Mouse (Mus musculus) liver, adult 2 months (tissue): Measurements from ENCODE around the gene Asb7. TPM values are rescaled to one million over a fixed set of nuclear protein-coding genes. Genes with fewer than 3 reads are reported as not detected.
A peak's percentile ranks its signal among the peaks of the same experiment; 100 is the strongest.

Experiments
- DNase-seq: peaks from one replicate; pipeline ENCODE4 v3.0.0-alpha.2; 2011; ENCODE audit warnings: low read depth, low spot score; ENCODE audit errors: extremely low read depth
- H3K27ac ChIP-seq: fragments of 200-500 bp; replicated peaks from 2 replicates; pipeline ENCODE4 v1.5.1; 2012; ENCODE audit warnings: low read depth, mild to moderate bottlenecking, control low read depth, inconsistent platforms, low read length; ENCODE audit not compliant: insufficient read depth
- H3K27me3 ChIP-seq: fragments of 200-500 bp; 2 replicates; pipeline ENCODE4 v1.6.1; 2012; ENCODE audit warnings: mild to moderate bottlenecking, moderate library complexity, low read length, inconsistent platforms; ENCODE audit not compliant: control insufficient read depth, insufficient read depth
- H3K36me3 ChIP-seq: fragments of 200-500 bp; 2 replicates; pipeline ENCODE4 v1.6.1; 2012; ENCODE audit warnings: low read length, inconsistent platforms; ENCODE audit not compliant: control insufficient read depth, insufficient read depth
- H3K4me1 ChIP-seq: fragments of 200-500 bp; 2 replicates; pipeline ENCODE4 v1.6.1; 2011; ENCODE audit warnings: low read length; ENCODE audit not compliant: control insufficient read depth, insufficient read depth
- H3K4me3 ChIP-seq: fragments of 200-500 bp; 2 replicates; pipeline ENCODE4 v1.5.1; 2011; ENCODE audit warnings: low read depth, mild to moderate bottlenecking, control low read depth, low read length, moderate library complexity; ENCODE audit not compliant: insufficient read depth
- H3K79me2 ChIP-seq: fragments of 200-500 bp; 2 replicates; pipeline ENCODE4 v1.6.1; 2012; ENCODE audit warnings: inconsistent platforms, mild to moderate bottlenecking, low read length, moderate library complexity; ENCODE audit not compliant: control insufficient read depth, insufficient read depth
- H3K9ac ChIP-seq: fragments of 200-500 bp; 2 replicates; pipeline ENCODE4 v1.6.1; 2012; ENCODE audit warnings: low read depth, mild to moderate bottlenecking, control low read depth, inconsistent platforms, low read length
- CTCF ChIP-seq: fragments of 200-500 bp; IDR thresholded peaks from 2 replicates; pipeline ENCODE4 v1.5.1; 2011; ENCODE audit warnings: low read depth, low read length, control low read depth
- POLR2A ChIP-seq: fragments of 200-500 bp; IDR thresholded peaks from 2 replicates; pipeline ENCODE4 v1.6.1; 2011; ENCODE audit warnings: low read length, control low read depth; ENCODE audit not compliant: insufficient read depth; ENCODE audit errors: extremely low read depth
- WGBS: fragments of 180-500 bp; shearing (Covaris S2); methylation state at CpG from one replicate; pipeline ENCODE4 v1.1.7; 2018; 5-methylcytosine and 5-hydroxymethylcytosine counted together
- polyA plus RNA-seq: library from polyadenylated mRNA; depleted of rRNA; stranded (reverse); fragments of >200 nt; gene quantifications from 2 replicates; pipeline ENCODE4 v1.2.3, GENCODE M21; 2012; rRNA removed
- total RNA-seq: library from RNA; depleted of rRNA; stranded (reverse); fragments of >200 nt; gene quantifications from 2 replicates; pipeline ENCODE4 v1.2.3, GENCODE M21; 2014; rRNA removed

Gene Asb7
- total and polyA plus RNA-seq, 2 experiments, result 2.1 to 7.1 TPM

- H3K9ac ChIP-seq, result no peak overlapping the region
- no peak overlapping the region for H3K4me3 ChIP-seq
- H3K36me3 ChIP-seq, result no peaks in the 10 kb centered on the region
- peak; percentile 43 for DNase-seq
- peaks cover 7% of the 10 kb centered on the region for H3K4me1 ChIP-seq
- H3K79me2 ChIP-seq, result no peaks in the 10 kb centered on the region
- H3K27me3 ChIP-seq, result no peaks in the 10 kb centered on the region
- 30% methylated on average over 3 of the region's 3 CpGs for WGBS
- TF ChIP-seq POLR2A, result no peak
- no peak for TF ChIP-seq CTCF
- no peak overlapping the region for H3K27ac ChIP-seq
These were observed 89.3 kb downstream of the Asb7 start for GRCm38 (mm10) chr7:66600126-66600525.

GRCm38 (mm10) chr7:66597900-66598299, 91.5 kb downstream of the Asb7 start:
- no peak for DNase-seq
- 97% methylated on average over 3 of the region's 3 CpGs for WGBS
- Histone ChIP-seq H3K4me1 (peaks cover 7% of the 10 kb centered on the region), H3K79me2 (no peaks in the 10 kb centered on the region), H3K4me3 (no peak overlapping the region), H3K27me3 (no peaks in the 10 kb centered on the region), H3K27ac (no peak overlapping the region), H3K9ac (no peak overlapping the region), H3K36me3 (no peaks in the 10 kb centered on the region)
- TF ChIP-seq POLR2A, result no peak
- TF ChIP-seq CTCF, result no peak

Other genes starting within 250 kb of the Asb7 start
- gene Lins1, start 293 bp upstream of the Asb7 start, total RNA-seq, result 1.9 and 2.2 TPM in 2 replicates
- gene Lins1, start 293 bp upstream of the Asb7 start, polyA plus RNA-seq, result 1.8 and 2.3 TPM in 2 replicates
- gene Cers3, start 53.9 kb upstream of the Asb7 start, total RNA-seq, result under 0.01 TPM in 1 of 2 replicates, not detected in the other
- gene Cers3, start 53.9 kb upstream of the Asb7 start, polyA plus RNA-seq, result 0.10 TPM in 1 of 2 replicates, not detected in the other
- 0.07 and 0.09 TPM in 2 replicates for gene Adamts17, start 150.1 kb upstream of the Asb7 start, total RNA-seq
- 0.11 and 0.17 TPM in 2 replicates for gene Adamts17, start 150.1 kb upstream of the Asb7 start, polyA plus RNA-seq